Mouse (Mus musculus) heart, adult 9 months (tissue): Measurements from ENCODE around the gene Vmn2r47.
"Not testable (repeated sequence)": the region's sequence is repeated elsewhere in the genome, so short reads cannot be mapped to it uniquely, and the experiment has no call there.

ENCODE experiments used
- DNase-seq, 2 experiments: peaks; one replicate each; pipeline ENCODE4 v3.0.0; 2022; ENCODE audit warnings: low spot score in 2 of 2

Vmn2r47 gene

DNA sequence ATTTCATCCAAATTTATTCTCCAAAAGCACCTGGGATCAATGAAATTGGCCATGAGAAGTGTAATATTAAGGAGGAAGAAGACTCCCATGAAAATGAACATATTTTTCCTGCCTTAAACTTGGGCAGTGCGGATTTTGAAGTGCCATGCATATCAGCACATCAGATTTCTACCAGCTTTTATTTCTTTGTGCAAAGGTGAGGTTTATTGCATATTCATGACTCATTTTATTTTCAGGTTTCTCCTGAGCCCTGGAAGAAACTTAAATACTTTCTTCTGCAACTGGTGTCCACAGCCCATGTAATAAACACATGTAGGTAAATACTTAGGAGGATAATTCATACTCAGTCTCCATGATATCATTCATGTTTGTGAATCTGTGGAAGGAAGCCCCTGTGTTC is at the start of gene Vmn2r47:
TSS of gene Vmn2r47 (minus strand) at position 101 of the 400 bp plus-strand sequence.
- DNase-seq, result not testable (repeated sequence)

DNA sequence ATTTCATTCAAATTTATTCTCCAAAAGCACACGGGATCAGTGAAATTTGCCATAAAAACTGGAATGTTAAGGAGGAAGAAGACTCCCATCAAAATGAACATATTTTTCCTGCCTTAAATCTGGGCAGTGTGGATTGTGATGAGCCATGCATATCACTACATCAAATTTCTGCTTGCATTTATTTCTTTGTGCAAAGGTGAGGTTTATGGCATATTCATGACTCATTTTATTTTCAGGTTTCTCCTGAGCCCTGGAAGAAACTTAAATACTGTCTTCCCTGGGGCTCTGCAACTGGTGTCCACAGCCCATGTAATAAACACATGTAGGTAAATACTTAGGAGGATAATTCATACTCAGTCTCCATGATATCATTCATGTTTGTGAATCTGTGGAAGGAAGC is 70.7 kb downstream of the Vmn2r47 start, which contains the start of gene Vmn2r46:
TSS of gene Vmn2r46 (minus strand) at position 101 of the 400 bp plus-strand sequence.
- DNase-seq, result not testable (repeated sequence)
